Mouse (Mus musculus): ENCODE measurements at regions not wholly inside any gene's neighbourhood (a gene's known extent, or its start where the extent isn't known, plus 50 kb on each side); places are given as distances from the start of the nearest gene placed in this dataset.

DNA sequence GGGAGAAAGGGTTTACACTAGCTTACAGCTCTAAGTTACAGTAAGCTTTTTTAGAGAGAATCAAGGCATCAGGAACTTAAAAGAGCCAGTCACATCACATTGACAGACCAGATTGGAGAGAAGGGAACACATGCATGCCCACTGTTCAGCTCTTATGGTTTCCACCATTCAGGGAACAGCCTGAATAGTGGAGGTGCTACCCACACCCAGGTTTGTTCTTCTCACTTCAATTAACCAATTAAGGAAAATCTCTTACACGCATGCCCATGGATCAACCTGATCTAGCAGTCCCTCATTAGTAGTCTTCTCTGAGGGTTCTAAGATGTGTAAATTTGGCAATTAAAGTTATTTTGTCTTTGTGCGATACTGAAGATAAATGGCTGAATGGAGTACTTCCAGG is 419.2 kb upstream of the Tusc1 start:
- Histone ChIP-seq H3K9me3 (replicated peaks) (no peaks in the 10 kb centered on the region), H3K4me3 (no peak overlapping the region), H3K27me3 (replicated peaks) (no peaks in the 10 kb centered on the region), H3K9ac (no peak overlapping the region), H3K4me1 (replicated peaks) (no peaks in the 10 kb centered on the region), H3K27ac (ENCODE audit: poor library complexity, severe bottlenecking) (no peak overlapping the region), H3K4me2 (no peak overlapping the region), H3K36me3 (no peaks in the 10 kb centered on the region)
- ATAC-seq (ENCODE audit: insufficient number of reproducible peaks, low FRiP score), result no peak
- 89% methylated on average over 2 of the region's 2 CpGs for WGBS

DNA sequence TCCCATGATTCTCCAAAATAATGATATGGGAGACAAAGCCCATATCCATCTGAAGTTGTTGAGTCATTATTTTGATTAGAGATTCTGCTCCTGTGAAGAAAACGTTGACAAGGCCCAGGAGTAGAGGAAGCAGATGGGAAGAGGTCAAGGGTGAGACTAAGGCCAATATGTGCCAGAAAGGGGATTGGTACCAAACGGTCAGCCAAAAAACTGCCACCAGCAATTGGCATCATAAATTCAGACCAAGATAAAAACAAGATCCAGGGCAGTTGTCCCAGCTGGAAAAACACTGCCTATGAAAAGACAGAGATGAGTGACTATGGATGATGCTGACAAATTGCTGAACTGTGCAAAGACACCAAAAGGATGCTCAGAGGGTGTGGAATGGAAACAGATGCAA is 411.0 kb upstream of the Tusc1 start:
- Histone ChIP-seq H3K4me3 (no peak overlapping the region), H3K4me1 (replicated peaks) (no peaks in the 10 kb centered on the region), H3K27ac (ENCODE audit: poor library complexity, severe bottlenecking) (no peak overlapping the region), H3K9ac (no peak overlapping the region), H3K27me3 (replicated peaks) (no peaks in the 10 kb centered on the region), H3K4me2 (no peak overlapping the region), H3K9me3 (replicated peaks) (0 out of 2 replicates have a peak, but pooled peaks cover 3% of the 10 kb centered on the region), H3K36me3 (no peaks in the 10 kb centered on the region)
- ATAC-seq (ENCODE audit: insufficient number of reproducible peaks, low FRiP score), result no peak
- 44% methylated on average over 2 of the region's 2 CpGs for WGBS

DNA sequence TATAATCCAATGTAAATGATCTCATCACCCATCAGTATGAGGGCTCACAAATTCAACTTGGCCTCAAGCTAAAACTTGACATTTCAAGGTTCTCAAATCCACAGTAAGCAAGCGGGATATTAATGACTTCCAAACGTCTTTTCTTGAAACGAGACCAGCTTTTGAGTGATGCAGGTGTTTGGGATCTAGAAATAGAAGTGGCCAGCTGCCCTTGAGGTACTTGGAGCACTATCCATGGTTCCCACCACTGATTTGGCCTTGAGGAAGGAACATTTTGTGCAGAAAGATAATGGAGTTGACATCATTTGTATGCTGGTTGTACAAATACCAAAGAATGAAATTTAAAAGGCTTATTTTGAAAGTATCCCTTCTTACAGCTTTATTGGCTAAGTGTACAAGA is 378.4 kb upstream of the Tusc1 start:
- Histone ChIP-seq H3K4me2 (no peak overlapping the region), H3K4me1 (replicated peaks) (no peaks in the 10 kb centered on the region), H3K9ac (no peak overlapping the region), H3K27me3 (replicated peaks) (no peaks in the 10 kb centered on the region), H3K27ac (ENCODE audit: poor library complexity, severe bottlenecking) (no peak overlapping the region), H3K36me3 (no peaks in the 10 kb centered on the region), H3K4me3 (no peak overlapping the region), H3K9me3 (replicated peaks) (no peaks in the 10 kb centered on the region)
- 64% methylated on average over 3 of the region's 3 CpGs for WGBS
- ATAC-seq (ENCODE audit: insufficient number of reproducible peaks, low FRiP score), result no peak

DNA sequence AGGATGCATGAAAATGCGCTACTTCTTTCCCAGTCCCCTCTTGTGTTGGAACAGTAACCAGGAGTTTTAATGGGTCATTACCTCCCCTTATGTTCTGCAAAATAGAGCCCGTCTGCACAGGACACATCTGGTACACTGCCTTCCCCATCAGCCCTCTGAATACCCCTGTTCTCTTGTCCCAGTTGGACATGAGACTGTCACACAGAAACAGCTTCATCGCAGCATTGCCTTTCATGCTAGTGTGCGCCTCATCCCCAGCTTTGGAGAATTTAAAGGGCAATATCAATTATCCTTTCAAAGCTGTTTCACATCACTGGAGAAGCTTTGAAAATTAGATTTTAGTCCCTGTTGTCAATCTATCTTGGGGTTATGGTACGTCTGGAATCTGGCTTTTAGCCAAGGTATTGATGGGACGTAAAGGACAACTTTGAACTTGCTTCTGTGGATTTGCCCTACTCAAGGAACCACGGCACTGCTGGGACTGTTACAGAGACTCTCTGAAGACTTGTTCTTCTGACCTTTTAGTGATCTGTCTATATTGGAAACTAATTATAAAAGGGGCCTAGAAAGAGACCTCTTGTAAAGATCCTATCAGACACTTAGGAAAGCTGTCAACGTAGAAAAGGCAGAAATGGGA is 341.2 kb upstream of the Tusc1 start:
- Histone ChIP-seq H3K9ac (no peak overlapping the region), H3K36me3 (no peaks in the 10 kb centered on the region), H3K4me3 (no peak overlapping the region), H3K27me3 (replicated peaks) (no peaks in the 10 kb centered on the region), H3K9me3 (replicated peaks) (no peaks in the 10 kb centered on the region), H3K4me1 (replicated peaks) (no peaks in the 10 kb centered on the region), H3K27ac (ENCODE audit: poor library complexity, severe bottlenecking) (no peak overlapping the region), H3K4me2 (no peak overlapping the region)
- no peak for ATAC-seq (ENCODE audit: insufficient number of reproducible peaks, low FRiP score)
- WGBS, result 78% methylated on average over 8 of the region's 8 CpGs

DNA sequence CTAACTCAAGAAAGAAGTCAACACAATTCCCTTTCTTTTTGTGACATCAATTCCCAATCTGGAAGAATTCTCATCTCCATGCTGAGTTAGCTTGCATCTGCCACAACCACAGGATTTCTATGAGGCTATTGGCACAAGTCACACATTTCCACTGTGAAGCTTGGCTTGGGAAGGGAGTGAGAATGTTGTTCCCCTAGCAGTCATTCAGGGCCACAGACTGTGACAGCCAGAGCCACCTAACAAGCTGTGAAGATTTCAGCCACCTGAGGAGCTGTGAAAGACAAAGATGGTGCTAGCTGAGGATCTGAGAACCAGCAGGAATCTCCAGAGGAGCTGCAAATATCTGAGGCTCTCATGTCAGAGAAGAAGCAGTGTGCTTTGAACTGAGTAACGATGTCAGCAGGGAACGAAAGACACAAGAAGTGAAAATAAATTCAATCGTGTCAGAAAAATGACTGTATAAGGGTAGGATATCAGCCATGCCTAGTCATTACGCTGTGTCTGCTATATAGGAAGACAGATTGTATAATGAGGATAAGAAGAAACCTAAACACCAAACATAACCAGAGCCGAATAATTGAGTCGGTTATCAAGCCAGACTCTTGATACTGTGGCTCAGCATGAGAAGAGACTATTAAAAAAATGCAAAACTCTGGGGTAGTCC is 340.6 kb upstream of the Tusc1 start:
- Histone ChIP-seq H3K9me3 (replicated peaks) (no peaks in the 10 kb centered on the region), H3K27me3 (replicated peaks) (no peaks in the 10 kb centered on the region), H3K4me1 (replicated peaks) (no peaks in the 10 kb centered on the region), H3K4me3 (no peak overlapping the region), H3K9ac (no peak overlapping the region), H3K27ac (ENCODE audit: poor library complexity, severe bottlenecking) (no peak overlapping the region), H3K4me2 (no peak overlapping the region), H3K36me3 (no peaks in the 10 kb centered on the region)
- no peak for ATAC-seq (ENCODE audit: insufficient number of reproducible peaks, low FRiP score)
- 59% methylated on average over 6 of the region's 6 CpGs for WGBS

DNA sequence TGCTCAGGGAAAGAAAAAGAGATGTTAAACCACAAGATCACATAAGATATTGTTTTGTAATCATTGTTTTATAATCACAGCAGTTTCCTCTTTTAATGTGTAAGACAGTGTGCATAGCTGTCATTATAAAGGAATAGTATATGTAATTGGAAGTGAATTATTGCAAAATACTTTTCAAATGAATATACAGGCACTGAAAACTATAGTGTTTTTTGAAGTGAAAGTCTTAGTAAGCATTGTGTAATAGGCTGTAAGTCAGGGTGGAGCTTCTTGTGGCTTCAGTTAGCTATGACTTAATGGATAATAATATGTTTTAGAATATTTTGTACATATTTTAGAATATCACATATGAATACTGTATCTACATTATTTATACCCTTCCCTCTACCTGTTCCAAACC is 333.7 kb upstream of the Tusc1 start:
- H3K4me2 ChIP-seq, result no peak overlapping the region
- ATAC-seq (ENCODE audit: insufficient number of reproducible peaks, low FRiP score), result no peak

DNA sequence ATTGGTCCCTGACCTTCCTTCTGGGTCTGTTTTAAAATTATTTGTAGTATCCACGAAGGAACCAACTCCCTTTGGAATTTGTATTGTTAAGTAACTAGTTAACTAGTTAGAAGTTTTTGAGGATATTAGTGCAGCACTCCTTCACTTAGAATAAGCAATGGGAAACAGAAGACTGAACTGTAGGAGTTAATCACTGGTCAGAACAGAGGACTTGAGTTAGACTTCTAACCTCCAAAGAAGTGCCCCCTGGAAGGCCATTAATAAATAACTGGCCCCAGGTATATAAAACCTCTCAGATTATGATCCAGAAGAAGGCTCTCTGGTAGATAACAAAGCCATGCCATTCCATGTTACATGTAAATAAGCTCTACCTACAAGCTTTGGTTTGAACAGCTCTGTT is 329.0 kb upstream of the Tusc1 start:
- H3K36me3 ChIP-seq, result no peaks in the 10 kb centered on the region
- 63% methylated on average over 1 of the region's 1 CpGs for WGBS
- H3K4me2 ChIP-seq, result no peak overlapping the region
- no peak overlapping the region for H3K4me3 ChIP-seq
- no peaks in the 10 kb centered on the region for H3K27me3 ChIP-seq (replicated peaks)
- no peaks in the 10 kb centered on the region for H3K4me1 ChIP-seq (replicated peaks)
- H3K9me3 ChIP-seq (replicated peaks), result no peaks in the 10 kb centered on the region
- no peak for ATAC-seq (ENCODE audit: insufficient number of reproducible peaks, low FRiP score)
- no peak overlapping the region for H3K9ac ChIP-seq
- no peak overlapping the region for H3K27ac ChIP-seq (ENCODE audit: poor library complexity, severe bottlenecking)

More for the DNA sequence above, 333.7 kb upstream of the Tusc1 start:
- no peaks in the 10 kb centered on the region for H3K27me3 ChIP-seq (replicated peaks)
- no peak overlapping the region for H3K9ac ChIP-seq
- no peaks in the 10 kb centered on the region for H3K36me3 ChIP-seq
- no peaks in the 10 kb centered on the region for H3K4me1 ChIP-seq (replicated peaks)
- H3K9me3 ChIP-seq (replicated peaks), result no peaks in the 10 kb centered on the region
- H3K27ac ChIP-seq (ENCODE audit: poor library complexity, severe bottlenecking), result no peak overlapping the region
- no peak overlapping the region for H3K4me3 ChIP-seq

DNA sequence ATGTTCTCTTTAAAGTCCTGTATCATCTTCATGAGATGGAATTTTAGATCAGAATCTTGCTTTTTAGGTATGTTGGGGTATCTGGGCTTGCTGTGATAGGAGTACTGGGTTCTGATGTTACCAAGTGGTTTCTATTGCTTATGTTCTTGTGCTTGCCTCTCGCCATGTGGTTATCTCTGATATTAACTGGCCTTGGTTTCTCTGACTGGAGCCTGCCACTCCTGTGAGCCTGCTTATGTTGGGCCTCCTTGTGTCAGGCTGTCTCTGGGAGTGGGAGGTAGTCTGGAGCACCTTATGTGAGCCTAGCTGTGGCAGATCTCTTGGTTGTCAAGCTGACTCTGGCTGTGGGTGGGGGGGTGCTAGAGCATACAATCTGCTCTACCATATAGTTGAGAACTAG is 302.9 kb upstream of the Tusc1 start:
- Histone ChIP-seq H3K4me1 (replicated peaks) (no peaks in the 10 kb centered on the region), H3K27me3 (replicated peaks) (no peaks in the 10 kb centered on the region), H3K27ac (ENCODE audit: poor library complexity, severe bottlenecking) (no peak overlapping the region), H3K36me3 (no peaks in the 10 kb centered on the region), H3K9ac (no peak overlapping the region), H3K4me2 (no peak overlapping the region), H3K4me3 (no peak overlapping the region), H3K9me3 (replicated peaks) (no peaks in the 10 kb centered on the region)
- no peak for ATAC-seq (ENCODE audit: insufficient number of reproducible peaks, low FRiP score)
- WGBS, result 85% methylated on average over 1 of the region's 1 CpGs

DNA sequence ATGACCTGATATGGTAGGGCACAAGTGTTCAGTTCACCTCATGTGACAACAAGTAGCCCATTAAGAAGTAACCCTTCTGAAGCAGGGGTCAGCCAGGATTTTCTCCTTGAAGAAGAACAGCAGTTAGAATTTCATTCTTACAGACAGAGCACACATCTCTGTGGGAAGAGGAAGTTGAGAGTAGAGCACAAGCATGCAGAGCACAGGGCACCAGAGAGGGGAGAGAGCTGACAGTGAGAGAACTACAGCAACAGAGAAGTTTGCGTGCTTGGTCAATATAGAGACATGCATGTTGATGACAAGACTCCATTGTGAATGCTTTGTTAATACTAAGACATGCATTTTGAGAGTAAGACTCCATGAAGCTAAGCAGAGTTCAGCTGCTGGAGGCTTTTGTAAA is 263.2 kb upstream of the Tusc1 start:
- WGBS, result 82% methylated on average over 1 of the region's 1 CpGs
- Histone ChIP-seq H3K4me3 (no peak overlapping the region), H3K4me1 (replicated peaks) (no peaks in the 10 kb centered on the region), H3K36me3 (no peaks in the 10 kb centered on the region), H3K27me3 (replicated peaks) (no peaks in the 10 kb centered on the region), H3K27ac (ENCODE audit: poor library complexity, severe bottlenecking) (no peak overlapping the region), H3K4me2 (no peak overlapping the region), H3K9me3 (replicated peaks) (no peaks in the 10 kb centered on the region), H3K9ac (no peak overlapping the region)
- no peak for ATAC-seq (ENCODE audit: insufficient number of reproducible peaks, low FRiP score)

DNA sequence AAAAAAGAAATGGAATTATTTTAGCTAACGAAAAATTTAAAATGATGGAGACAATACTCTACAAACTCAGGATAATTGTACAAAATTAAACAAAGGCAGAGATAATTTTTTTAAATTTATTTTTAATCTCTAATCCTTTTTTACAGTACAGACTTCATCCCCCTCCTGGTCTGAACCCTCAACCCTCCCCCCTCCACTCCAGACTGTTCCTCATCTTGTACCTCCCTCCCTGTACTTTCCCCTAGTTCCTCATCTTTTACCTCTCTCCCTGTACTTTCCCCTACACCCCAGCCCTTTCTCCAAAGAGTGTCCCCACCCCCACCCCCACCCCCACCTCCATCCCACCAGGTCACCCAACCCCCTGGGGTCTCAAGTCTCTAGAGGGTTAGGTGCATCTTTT is 249.0 kb upstream of the Tusc1 start:
- Histone ChIP-seq H3K27ac (ENCODE audit: poor library complexity, severe bottlenecking) (no peak overlapping the region), H3K9me3 (replicated peaks) (no peaks in the 10 kb centered on the region), H3K27me3 (replicated peaks) (no peaks in the 10 kb centered on the region), H3K36me3 (no peaks in the 10 kb centered on the region), H3K9ac (no peak overlapping the region), H3K4me2 (no peak overlapping the region), H3K4me1 (replicated peaks) (no peaks in the 10 kb centered on the region), H3K4me3 (no peak overlapping the region)
- no peak for ATAC-seq (ENCODE audit: insufficient number of reproducible peaks, low FRiP score)
- WGBS, result 87% methylated on average over 1 of the region's 1 CpGs

DNA sequence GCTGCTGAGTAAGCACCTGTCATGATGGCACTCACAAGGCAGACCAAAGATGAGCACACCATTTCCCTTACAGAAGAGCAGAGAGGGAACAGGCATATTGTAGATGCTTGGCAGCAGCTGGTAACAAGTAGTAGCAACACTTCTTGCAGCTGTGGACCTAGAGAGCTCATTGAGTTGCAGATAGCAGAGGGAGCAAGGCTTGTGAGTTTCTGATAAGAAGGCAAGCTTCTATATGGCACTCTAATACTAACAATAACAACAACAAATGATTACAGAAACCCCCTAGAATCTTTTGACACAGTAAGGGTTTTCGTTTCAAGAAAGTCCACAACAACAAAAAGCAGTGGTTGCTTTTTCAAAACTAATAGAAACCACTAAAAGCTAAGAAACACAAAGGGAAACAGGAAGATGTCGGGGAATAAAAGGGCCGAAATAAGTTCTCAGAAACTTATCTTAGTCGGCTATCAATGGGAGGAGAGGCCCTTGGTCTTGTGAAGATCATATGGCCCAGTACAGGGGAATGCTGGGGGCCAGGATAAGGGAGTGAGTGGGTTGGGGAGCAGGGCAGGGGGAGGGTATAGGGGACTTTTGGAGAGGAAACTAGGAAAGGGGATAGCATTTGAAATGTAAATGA is 248.5 kb upstream of the Tusc1 start:
- Histone ChIP-seq H3K4me2 (no peak overlapping the region), H3K4me3 (no peak overlapping the region), H3K9ac (no peak overlapping the region), H3K36me3 (no peaks in the 10 kb centered on the region), H3K4me1 (replicated peaks) (no peaks in the 10 kb centered on the region), H3K27me3 (replicated peaks) (no peaks in the 10 kb centered on the region), H3K27ac (ENCODE audit: poor library complexity, severe bottlenecking) (no peak overlapping the region; the same call in 1 of the 2 replicates), H3K9me3 (replicated peaks) (no peaks in the 10 kb centered on the region)
- peak; percentile 85 for ATAC-seq (ENCODE audit: insufficient number of reproducible peaks, low FRiP score)
- 42% methylated on average over 4 of the region's 4 CpGs for WGBS

Data from heart, embryonic 12.5 days (tissue).